Mouse (Mus musculus) small intestine, adult 2 months (tissue): ENCODE data around the gene Trpv4. TPM values are rescaled to one million over a fixed set of nuclear protein-coding genes. Genes with fewer than 3 reads are reported as not detected.

Experiments
- H3K27ac ChIP-seq: fragments of 200-500 bp; 2 replicates; pipeline ENCODE4 v1.5.1; 2012; ENCODE audit warnings: low read depth, low read length, control low read depth, inconsistent platforms; ENCODE audit not compliant: insufficient read depth
- H3K27me3 ChIP-seq: fragments of 200-500 bp; 2 replicates; pipeline ENCODE4 v1.6.1; 2012; ENCODE audit warnings: mild to moderate bottlenecking, moderate library complexity, low read length, inconsistent platforms; ENCODE audit not compliant: control insufficient read depth, insufficient read depth
- H3K36me3 ChIP-seq: fragments of 200-500 bp; 2 replicates; pipeline ENCODE4 v1.6.1; 2012; ENCODE audit warnings: mild to moderate bottlenecking, low read length, control low read depth, inconsistent platforms; ENCODE audit not compliant: control insufficient read depth, insufficient read depth
- H3K4me1 ChIP-seq: fragments of 200-500 bp; 2 replicates; pipeline ENCODE4 v1.6.1; 2012; ENCODE audit warnings: low read length, inconsistent platforms, mixed read lengths; ENCODE audit not compliant: control insufficient read depth, insufficient read depth, insufficient read length
- H3K4me3 ChIP-seq: fragments of 200-500 bp; 2 replicates; pipeline ENCODE4 v1.5.1; 2012; ENCODE audit warnings: low read depth, mild to moderate bottlenecking, control low read depth, inconsistent platforms, low read length, moderate library complexity
- CTCF ChIP-seq: fragments of 200-500 bp; IDR thresholded peaks from 2 replicates; pipeline ENCODE4 v1.5.1; 2012; ENCODE audit warnings: low read depth, mild to moderate bottlenecking, control low read depth, inconsistent platforms, low read length, moderate library complexity, mixed read lengths; ENCODE audit not compliant: insufficient replicate concordance, insufficient read length; ENCODE audit errors: extremely low read depth
- POLR2A ChIP-seq: fragments of 200-500 bp; IDR thresholded peaks from 2 replicates; pipeline ENCODE4 v1.6.1; 2012; ENCODE audit warnings: low read depth, mild to moderate bottlenecking, control low read depth, inconsistent platforms, low read length, moderate library complexity
- WGBS: fragments of 180-500 bp; shearing (Covaris S2); methylation state at CpG from one replicate; pipeline ENCODE4 v1.1.7; 2018; 5-methylcytosine and 5-hydroxymethylcytosine counted together
- polyA plus RNA-seq: library from polyadenylated mRNA; depleted of rRNA; stranded (reverse); fragments of >200 nt; gene quantifications from 2 replicates; pipeline ENCODE4 v1.2.3, GENCODE M21; 2012

The Trpv4 gene
- polyA plus RNA-seq, 1 experiment = 2.9 TPM

DNA sequence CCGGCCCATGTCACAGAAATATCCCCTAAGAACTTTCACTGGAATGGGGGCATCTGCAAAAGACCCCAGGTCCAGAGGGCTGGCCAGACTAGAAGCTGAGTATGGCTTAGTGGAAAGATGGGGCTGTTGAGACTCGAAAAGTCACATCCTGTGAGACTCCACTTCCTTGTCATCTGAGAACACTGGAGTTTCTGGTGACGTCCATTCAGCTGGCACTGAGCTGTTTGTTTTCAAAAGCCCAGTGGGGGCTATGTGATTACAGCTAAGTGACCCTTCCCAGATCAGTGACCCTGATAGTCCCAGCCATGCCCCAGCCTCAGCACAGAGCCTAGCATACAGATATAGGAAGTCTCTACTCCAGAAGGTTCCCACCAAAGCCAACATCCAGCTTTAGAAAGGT, 6.8 kb downstream of the Trpv4 start:
- no peak for TF ChIP-seq CTCF
- TF ChIP-seq POLR2A = no peak
- WGBS = 43% methylated on average over 3 of the region's 3 CpGs
- Histone ChIP-seq H3K27me3 (peaks cover 3% of the 10 kb centered on the region), H3K36me3 (no peaks in the 10 kb centered on the region), H3K27ac (no peak overlapping the region), H3K4me3 (no peak overlapping the region), H3K4me1 (peaks cover 7% of the 10 kb centered on the region)

DNA sequence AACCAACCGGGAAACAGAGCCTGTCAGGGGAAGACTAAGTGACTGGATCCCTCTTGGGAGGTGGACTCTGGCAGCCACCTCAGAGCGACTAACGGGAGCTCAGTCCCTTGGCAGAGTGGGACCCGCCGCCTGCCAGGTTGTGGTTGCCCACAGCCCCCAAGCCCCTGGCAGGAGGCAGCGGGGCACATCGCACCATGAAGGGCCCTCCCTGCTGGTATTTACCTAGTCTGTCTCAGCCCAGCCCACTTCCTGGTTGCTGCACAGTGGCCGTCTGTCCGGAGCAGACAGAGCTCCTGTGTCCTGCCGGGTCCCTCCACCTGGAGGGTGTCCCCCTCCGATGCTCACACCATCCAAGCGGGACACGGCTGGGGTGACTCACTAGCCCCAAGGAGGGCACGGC, 7.2 kb downstream of the Trpv4 start:
- H3K36me3 ChIP-seq = no peaks in the 10 kb centered on the region
- no peak overlapping the region for H3K4me3 ChIP-seq
- 0 out of 2 replicates have a peak, but pooled peaks cover 2% of the 10 kb centered on the region for H3K27me3 ChIP-seq
- TF ChIP-seq CTCF = no peak
- TF ChIP-seq POLR2A = no peak
- peaks cover 7% of the 10 kb centered on the region for H3K4me1 ChIP-seq
- no peak overlapping the region for H3K27ac ChIP-seq
- 29% methylated on average over 14 of the region's 14 CpGs for WGBS

DNA sequence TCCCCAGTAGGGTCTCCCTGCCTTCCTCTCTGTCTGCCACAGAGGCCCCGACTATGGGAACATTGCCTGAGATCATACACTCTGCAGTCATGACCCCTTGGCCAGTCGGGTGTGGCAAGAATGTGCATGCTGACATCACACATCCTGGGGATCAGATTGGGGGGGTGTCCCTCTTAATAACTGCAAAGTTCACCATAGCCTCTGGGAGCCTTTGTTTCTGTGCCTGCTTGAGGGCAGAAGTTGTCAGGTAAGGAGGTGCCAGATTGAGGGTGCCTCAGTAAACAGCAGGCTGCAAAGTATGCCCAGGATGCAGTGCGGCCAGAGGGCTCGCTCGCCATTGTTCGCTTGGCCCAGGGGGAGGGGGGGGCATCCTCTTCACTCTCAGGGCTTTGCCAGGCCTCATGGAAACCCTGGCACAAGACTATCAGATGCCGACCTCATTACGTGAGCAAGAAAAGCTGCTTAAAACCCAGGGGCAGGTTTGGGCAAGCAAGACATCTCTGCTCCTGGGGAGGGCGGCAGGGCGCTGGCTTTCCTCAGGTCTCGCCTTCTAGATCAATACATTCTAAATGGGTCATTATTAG, 9.4 kb downstream of the Trpv4 start:
- Histone ChIP-seq H3K4me1 (peaks cover 7% of the 10 kb centered on the region), H3K36me3 (no peaks in the 10 kb centered on the region), H3K4me3 (no peak overlapping the region), H3K27me3 (0 out of 2 replicates have a peak, but pooled peaks cover 4% of the 10 kb centered on the region), H3K27ac (no peak overlapping the region)
- WGBS = 75% methylated on average over 11 of the region's 11 CpGs
- TF ChIP-seq CTCF = no peak
- no peak for TF ChIP-seq POLR2A

DNA sequence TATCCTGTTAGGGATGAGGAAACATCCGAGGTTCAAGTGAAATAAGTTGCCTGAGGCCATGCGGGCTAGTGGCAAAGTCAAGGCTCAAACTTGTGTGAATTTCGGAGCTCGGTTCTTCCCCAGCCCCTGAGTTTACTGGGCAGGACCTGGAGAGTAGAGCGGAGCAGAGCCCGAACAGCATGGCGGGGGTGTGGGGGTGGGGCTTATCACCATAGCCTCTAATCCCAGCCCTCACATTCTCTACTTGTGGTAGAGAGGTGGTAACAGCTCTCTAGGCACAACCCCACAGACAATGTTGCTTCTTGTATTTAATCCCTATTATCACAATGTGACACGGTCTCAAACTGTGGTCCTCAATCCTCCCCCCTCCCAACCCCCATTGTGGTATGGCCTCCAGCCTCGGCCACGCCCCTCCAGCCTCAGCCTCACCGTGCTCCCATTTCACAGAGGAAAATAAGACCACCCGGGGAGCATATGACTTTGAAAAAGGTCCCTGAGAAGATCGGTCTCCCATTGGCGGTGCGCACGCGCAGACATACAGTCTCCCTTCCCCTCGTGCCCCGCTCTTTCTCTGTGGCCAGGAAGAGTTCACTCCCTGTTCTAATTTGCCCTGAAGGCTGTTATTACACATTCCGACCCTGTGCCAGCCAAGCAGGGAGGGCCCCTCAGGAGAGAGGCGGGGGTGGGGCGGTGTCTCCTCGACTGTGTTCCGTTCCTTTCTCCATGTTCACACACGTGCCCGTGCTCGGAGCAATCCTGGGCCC, 10.8 kb downstream of the Trpv4 start:
- H3K27ac ChIP-seq = no peak overlapping the region
- WGBS = 3% methylated on average over 27 of the region's 27 CpGs
- 0 out of 2 replicates have a peak, but pooled peaks cover 4% of the 10 kb centered on the region for H3K27me3 ChIP-seq
- H3K4me1 ChIP-seq = peaks cover 7% of the 10 kb centered on the region
- H3K4me3 ChIP-seq = peak overlapping the region; percentile 34
- no peaks in the 10 kb centered on the region for H3K36me3 ChIP-seq
- TF ChIP-seq CTCF = no peak
- no peak for TF ChIP-seq POLR2A

DNA sequence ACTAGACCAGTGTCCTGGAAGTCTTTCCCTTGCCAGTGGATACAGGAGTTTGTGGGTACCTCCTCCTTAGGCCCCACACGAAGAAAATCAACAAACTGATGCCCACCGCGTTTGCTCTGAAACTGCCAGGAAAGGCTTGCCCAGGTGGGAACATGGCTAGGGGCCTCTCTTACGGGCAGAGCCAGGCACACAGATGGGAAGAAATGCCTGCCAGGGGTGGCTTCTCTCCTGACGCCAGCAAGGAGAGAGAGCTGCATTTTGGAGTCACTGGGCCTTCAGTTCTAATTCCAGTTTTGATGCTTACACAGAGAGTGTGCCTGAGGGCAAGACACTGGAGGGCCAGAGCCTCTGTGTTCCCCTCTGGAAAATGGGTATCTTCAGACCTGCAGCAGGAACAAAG, 12.3 kb downstream of the Trpv4 start:
- 81% methylated on average over 5 of the region's 5 CpGs for WGBS
- no peak for TF ChIP-seq POLR2A
- no peak for TF ChIP-seq CTCF
- Histone ChIP-seq H3K27me3 (0 out of 2 replicates have a peak, but pooled peaks cover 4% of the 10 kb centered on the region), H3K4me3 (no peak overlapping the region), H3K4me1 (peaks cover 7% of the 10 kb centered on the region), H3K36me3 (no peaks in the 10 kb centered on the region), H3K27ac (no peak overlapping the region)

DNA sequence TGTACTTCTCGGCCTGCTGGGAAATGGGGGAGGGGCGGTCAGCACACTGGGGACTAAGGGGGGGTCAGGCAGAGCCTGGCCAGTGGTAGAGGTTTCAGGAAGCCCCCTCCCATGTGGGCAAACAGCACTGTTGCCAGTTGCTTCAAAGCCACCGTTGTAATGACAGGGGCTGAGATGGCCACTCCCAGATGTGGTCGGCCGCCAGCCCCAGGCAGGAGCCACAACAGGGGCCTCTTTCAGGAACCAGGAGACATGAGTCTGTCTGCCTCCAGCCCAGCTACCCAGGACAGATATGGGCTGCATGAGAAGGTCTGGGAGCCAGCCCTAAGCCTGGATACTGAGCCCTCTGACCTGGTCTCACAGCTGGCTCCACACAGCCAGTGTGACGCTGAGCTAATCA, 13.3 kb downstream of the Trpv4 start:
- H3K27ac ChIP-seq = no peak overlapping the region
- H3K4me1 ChIP-seq = peaks cover 7% of the 10 kb centered on the region
- TF ChIP-seq CTCF (no peak), POLR2A (no peak)
- no peak overlapping the region for H3K4me3 ChIP-seq
- WGBS = 29% methylated on average over 6 of the region's 6 CpGs
- 0 out of 2 replicates have a peak, but pooled peaks cover 2% of the 10 kb centered on the region for H3K27me3 ChIP-seq
- H3K36me3 ChIP-seq = no peaks in the 10 kb centered on the region

DNA sequence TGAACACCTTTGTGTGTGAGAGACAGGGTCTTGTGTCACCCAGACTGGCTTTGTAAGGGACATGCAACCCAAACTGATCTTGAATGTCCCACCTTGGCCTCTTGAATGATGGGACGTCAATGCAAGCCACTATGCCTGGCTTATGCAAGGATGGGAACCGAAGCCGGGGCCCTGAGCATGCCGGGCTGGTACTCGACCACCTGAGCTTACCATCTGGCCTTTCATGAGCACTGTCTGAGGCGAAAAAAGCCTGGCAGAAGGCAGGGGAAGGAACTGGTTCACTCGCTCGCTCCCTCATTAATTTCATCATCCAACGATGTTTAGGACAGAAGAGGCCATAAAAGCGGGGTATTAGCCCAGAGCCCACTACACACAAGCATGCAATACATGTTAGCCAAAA, 17.4 kb downstream of the Trpv4 start:
- no peak for TF ChIP-seq POLR2A
- TF ChIP-seq CTCF = no peak
- Histone ChIP-seq H3K36me3 (no peaks in the 10 kb centered on the region), H3K27me3 (0 out of 2 replicates have a peak, but pooled peaks cover 2% of the 10 kb centered on the region), H3K4me3 (no peak overlapping the region), H3K27ac (no peak overlapping the region), H3K4me1 (peaks cover 3% of the 10 kb centered on the region; the same call in 1 of the 2 replicates)
- WGBS = 73% methylated on average over 10 of the region's 10 CpGs
